Mouse (Mus musculus) limb, embryonic 14.5 days (tissue): ENCODE results near the gene Pcx. TPM values are rescaled to one million over a fixed set of nuclear protein-coding genes. Genes with fewer than 3 reads are reported as not detected.
A peak's percentile ranks its signal among the peaks of the same experiment; 100 is the strongest.

Experiments
- ATAC-seq: fragments of 200-750 bp; cut with Nextera tagmentation; 2 replicates; pipeline ENCODE4 v1.8.0; 2017; ENCODE audit warnings: low read depth, moderate number of reproducible peaks, moderate TSS enrichment; ENCODE audit not compliant: low FRiP score
- DNase-seq: peaks from one replicate; pipeline ENCODE4 v3.0.0-alpha.2; 2015; ENCODE audit warnings: low spot score
- H3K27ac ChIP-seq: fragments of 300-500 bp; sonication (generic); replicated peaks from 2 replicates; pipeline ENCODE4 v1.5.1; 2014; ENCODE audit warnings: low read depth, mild to moderate bottlenecking, low read length, moderate library complexity, mixed read lengths
- H3K27me3 ChIP-seq: fragments of 300-500 bp; sonication (generic); 2 replicates; pipeline ENCODE4 v1.6.1; 2014; ENCODE audit warnings: low read length, mixed read lengths; ENCODE audit not compliant: control insufficient read depth, insufficient read depth
- H3K36me3 ChIP-seq: fragments of 300-500 bp; sonication (generic); 2 replicates; pipeline ENCODE4 v1.6.1; 2014; ENCODE audit warnings: mild to moderate bottlenecking, low read length, moderate library complexity, mixed read lengths; ENCODE audit not compliant: control insufficient read depth, insufficient read depth
- H3K4me1 ChIP-seq: fragments of 300-500 bp; sonication (generic); 2 replicates; pipeline ENCODE4 v1.6.1; 2014; ENCODE audit warnings: antibody characterized with exemption, low read length, mixed read lengths; ENCODE audit not compliant: control insufficient read depth, insufficient read depth
- H3K4me2 ChIP-seq: fragments of 300-500 bp; sonication (generic); replicated peaks from 2 replicates; pipeline ENCODE4 v1.6.1; 2014; ENCODE audit warnings: low read depth, mild to moderate bottlenecking, low read length, moderate library complexity; ENCODE audit not compliant: severe bottlenecking
- H3K4me3 ChIP-seq: fragments of 300-500 bp; sonication (generic); replicated peaks from 2 replicates; pipeline ENCODE4 v1.5.1; 2014; ENCODE audit warnings: low read length
- H3K9ac ChIP-seq: fragments of 300-500 bp; sonication (generic); 2 replicates; pipeline ENCODE4 v1.6.1; 2014; ENCODE audit warnings: mild to moderate bottlenecking, low read depth, low read length, moderate library complexity; ENCODE audit not compliant: severe bottlenecking
- H3K9me3 ChIP-seq: fragments of 300-500 bp; sonication (generic); 2 replicates; pipeline ENCODE4 v1.6.1; 2016; ENCODE audit warnings: low read length; ENCODE audit not compliant: control insufficient read depth
- POLR2A ChIP-seq: fragments of 200-500 bp; IDR thresholded peaks from 2 replicates; pipeline ENCODE4 v1.8.0; 2012; ENCODE audit warnings: inconsistent platforms, mild to moderate bottlenecking, moderate library complexity, borderline replicate concordance; ENCODE audit not compliant: insufficient read depth, insufficient read length; ENCODE audit errors: extremely low read depth
- WGBS: fragments of 180-500 bp; shearing (Covaris S2); extraction: QIAGEN DNeasy Blood & Tissue Kit; methylation state at CpG from one replicate; pipeline ENCODE4 v1.1.7; 2014; 5-methylcytosine and 5-hydroxymethylcytosine counted together
- polyA plus RNA-seq, 2 experiments: library from polyadenylated mRNA; depleted of rRNA in 1 of 2; stranded (reverse) in 1 of 2; unstranded in 1 of 2; fragments of >200 nt; fragmentation: Nextera tagmentation in 1 of 2; extraction: Ambion mirVana in 1 of 2; gene quantifications; 2 replicates each; pipeline versions ENCODE4 v1.2.1 to v1.2.3; 2012 to 2014

Gene Pcx
- polyA plus RNA-seq, 2 experiments: 11.8 to 14.8 TPM

DNA sequence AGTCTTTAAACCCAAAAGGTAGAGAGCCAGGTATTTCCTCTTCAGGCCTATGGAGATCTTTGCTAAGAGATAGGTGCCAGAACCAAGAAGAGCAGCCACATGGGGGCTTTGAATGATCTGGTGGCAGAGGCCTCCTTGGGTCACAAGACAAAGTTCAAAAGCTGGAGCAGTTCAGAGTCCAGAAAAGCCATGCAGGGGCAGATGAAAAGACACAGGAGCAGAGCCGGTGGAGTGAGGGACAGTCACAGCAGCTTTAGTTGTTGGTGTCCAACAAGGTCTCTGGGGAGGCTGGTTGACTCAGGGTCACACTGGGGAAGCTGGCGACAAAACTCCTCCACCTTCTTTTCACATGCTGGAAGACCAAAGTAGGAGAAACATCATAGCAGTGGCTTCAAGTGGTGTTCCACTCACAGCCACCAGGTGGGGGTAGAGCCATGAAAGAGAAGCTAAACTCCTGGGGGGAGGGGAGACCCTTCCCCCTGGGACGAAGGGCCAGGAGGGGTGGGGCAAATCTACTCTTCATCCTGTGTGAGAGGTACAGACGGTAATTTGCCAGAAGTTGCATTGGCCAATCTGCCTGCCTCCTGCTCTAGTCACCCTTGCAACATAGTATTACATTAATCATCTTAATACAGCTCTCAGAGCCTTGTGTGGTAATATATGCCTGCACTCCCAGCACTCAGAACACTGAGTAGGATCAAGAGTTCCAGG, 12.9 kb upstream of the Pcx start:
- H3K36me3 ChIP-seq: no peaks in the 10 kb centered on the region
- H3K27ac ChIP-seq: no peak overlapping the region
- H3K4me1 ChIP-seq: no peaks in the 10 kb centered on the region
- H3K9me3 ChIP-seq: no peaks in the 10 kb centered on the region
- H3K27me3 ChIP-seq: no peaks in the 10 kb centered on the region
- no peak overlapping the region for H3K4me2 ChIP-seq
- TF ChIP-seq POLR2A: no peak
- no peak overlapping the region for H3K4me3 ChIP-seq
- DNase-seq (peak; percentile 77), ATAC-seq (peak; percentile 77; the same call in 1 of the 2 replicates)
- H3K9ac ChIP-seq: no peak overlapping the region
- 10% methylated on average over 4 of the region's 4 CpGs for WGBS

DNA sequence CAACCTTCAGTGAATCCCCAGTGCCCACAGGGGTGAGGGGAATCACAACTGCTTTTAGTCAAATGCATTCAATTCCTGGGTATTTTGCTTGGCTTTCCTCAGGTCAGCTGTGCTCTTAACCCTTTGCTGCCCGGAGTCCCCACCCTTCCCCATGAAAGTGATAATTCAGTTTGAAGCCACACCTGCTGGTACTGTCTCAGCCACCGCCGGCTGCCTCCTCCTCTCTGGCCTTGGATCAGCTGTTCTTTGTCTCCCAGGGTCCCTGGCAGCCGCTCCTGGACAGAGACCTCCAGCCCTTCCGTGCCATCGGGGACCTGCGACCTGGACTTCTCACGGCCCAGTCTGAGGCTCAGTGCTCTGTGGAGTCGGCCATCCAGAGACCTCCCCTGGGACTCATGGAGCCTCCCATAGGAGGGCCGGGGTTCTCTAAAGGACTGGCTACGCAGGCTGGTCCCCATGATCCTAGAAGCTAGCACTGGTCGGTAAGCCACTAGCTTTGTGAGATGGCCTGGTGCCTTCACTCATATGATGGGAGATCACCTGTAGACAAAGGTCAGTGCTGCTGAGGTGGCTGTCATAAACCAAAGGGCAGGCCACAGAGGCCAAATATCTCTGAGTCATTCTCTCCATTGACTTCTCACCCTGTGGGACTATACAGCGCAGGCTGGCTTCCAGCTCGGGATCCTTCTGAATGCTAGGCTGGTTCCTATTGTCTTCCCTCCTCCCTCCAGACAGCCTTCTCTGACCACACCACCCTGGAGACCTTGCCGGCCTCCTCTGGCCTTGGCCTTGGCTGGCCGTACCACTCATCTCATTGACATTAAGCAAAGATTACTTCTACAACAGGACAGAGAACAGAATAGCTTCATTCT, 12.0 kb upstream of the Pcx start, which contains the start of gene 2010003K11Rik:
Gene 2010003K11Rik, minus strand, starts transcription at position 522 of the 872 bp plus-strand sequence.
- no peak for TF ChIP-seq POLR2A
- no peak for DNase-seq
- Histone ChIP-seq H3K27ac (no peak within 1 kb of the TSS), H3K4me1 (no peaks in the 10 kb centered on the region), H3K9ac (no peak within 1 kb of the TSS), H3K4me3 (no peak within 1 kb of the TSS), H3K9me3 (no peaks in the 10 kb centered on the region), H3K36me3 (no peaks in the 10 kb centered on the region), H3K4me2 (no peak within 1 kb of the TSS), H3K27me3 (no peaks in the 10 kb centered on the region)
- no peak for ATAC-seq
- WGBS: 62% methylated on average over 14 of the region's 16 CpGs

- Histone ChIP-seq H3K4me2 (no peak overlapping the region), H3K9ac (no peak overlapping the region), H3K4me3 (no peak overlapping the region), H3K4me1 (no peaks in the 10 kb centered on the region), H3K27me3 (no peaks in the 10 kb centered on the region), H3K27ac (no peak overlapping the region), H3K36me3 (no peaks in the 10 kb centered on the region), H3K9me3 (no peaks in the 10 kb centered on the region)
- no peak for ATAC-seq
- no peak for DNase-seq
- no peak for TF ChIP-seq POLR2A
- WGBS: 65% methylated on average over 2 of the region's 2 CpGs
Observed at GRCm38 (mm10) chr19:4502701-4503100, 7.6 kb upstream of the Pcx start.

- ATAC-seq (no peak), DNase-seq (no peak)
- Histone ChIP-seq H3K9ac (no peak overlapping the region), H3K4me3 (no peak overlapping the region), H3K4me2 (no peak overlapping the region), H3K9me3 (no peaks in the 10 kb centered on the region), H3K4me1 (no peaks in the 10 kb centered on the region), H3K27ac (no peak overlapping the region), H3K27me3 (no peaks in the 10 kb centered on the region), H3K36me3 (no peaks in the 10 kb centered on the region)
- no peak for TF ChIP-seq POLR2A
- WGBS: 90% methylated on average over 1 of the region's 1 CpGs
Observed at GRCm38 (mm10) chr19:4504830-4505229, 5.4 kb upstream of the Pcx start.

- Histone ChIP-seq H3K4me3 (no peak overlapping the region), H3K27ac (no peak overlapping the region), H3K36me3 (no peaks in the 10 kb centered on the region), H3K9me3 (no peaks in the 10 kb centered on the region), H3K4me2 (no peak overlapping the region), H3K27me3 (peaks cover 5% of the 10 kb centered on the region; the same call in 1 of the 2 replicates), H3K9ac (no peak overlapping the region), H3K4me1 (peaks cover 5% of the 10 kb centered on the region)
- no peak for DNase-seq
- ATAC-seq: no peak
- 66% methylated on average over 3 of the region's 3 CpGs for WGBS
- no peak for TF ChIP-seq POLR2A
Observed at GRCm38 (mm10) chr19:4507746-4508145, 2.5 kb upstream of the Pcx start.
